Mouse (Mus musculus): ENCODE measurements around the gene Kif21b.

Kif21b gene

GRCm38 (mm10) chr1:136130951-136131558 is at the start of gene Kif21b:
Kif21b (plus strand) TSS chr1:136131389.
- DNase-seq (ENCODE audit: low spot score in 2 of 2), result peak; percentile 81 to 83

GRCm38 (mm10) chr1:136085988-136086685 is 45.1 kb upstream of the Kif21b start:
- no peak for DNase-seq (ENCODE audit: low spot score in 2 of 2)

- no peak for DNase-seq (ENCODE audit: low spot score in 2 of 2)
Measured at GRCm38 (mm10) chr1:136089368-136090165, 41.6 kb upstream of the Kif21b start.

- no peak for DNase-seq (ENCODE audit: low spot score in 2 of 2)
Measured at GRCm38 (mm10) chr1:136093726-136094125, 37.5 kb upstream of the Kif21b start.

GRCm38 (mm10) chr1:136094807-136095206 is 36.4 kb upstream of the Kif21b start:
- DNase-seq (ENCODE audit: low spot score in 2 of 2), result peak in 1 of 2 experiments; percentile 59

GRCm38 (mm10) chr1:136102094-136102493 is 29.1 kb upstream of the Kif21b start:
- no peak for DNase-seq (ENCODE audit: low spot score in 2 of 2)

GRCm38 (mm10) chr1:136102551-136102950 is 28.6 kb upstream of the Kif21b start:
- no peak for DNase-seq (ENCODE audit: low spot score in 2 of 2)

GRCm38 (mm10) chr1:136102981-136103380 is 28.2 kb upstream of the Kif21b start:
- no peak for DNase-seq (ENCODE audit: low spot score in 2 of 2)

- no peak for DNase-seq (ENCODE audit: low spot score in 2 of 2)
Measured at GRCm38 (mm10) chr1:136103696-136104095, 27.5 kb upstream of the Kif21b start.

- DNase-seq (ENCODE audit: low spot score in 2 of 2), result no peak
Measured at GRCm38 (mm10) chr1:136104741-136105140, 26.4 kb upstream of the Kif21b start.

- no peak for DNase-seq (ENCODE audit: low spot score in 2 of 2)
Measured at GRCm38 (mm10) chr1:136109464-136109863, 21.7 kb upstream of the Kif21b start.

- no peak for DNase-seq (ENCODE audit: low spot score in 2 of 2)
Measured at GRCm38 (mm10) chr1:136116183-136116582, 15.0 kb upstream of the Kif21b start.

GRCm38 (mm10) chr1:136117069-136117468 is 14.1 kb upstream of the Kif21b start:
- no peak for DNase-seq (ENCODE audit: low spot score in 2 of 2)

GRCm38 (mm10) chr1:136118875-136119274 is 12.3 kb upstream of the Kif21b start:
- no peak for DNase-seq (ENCODE audit: low spot score in 2 of 2)

GRCm38 (mm10) chr1:136119571-136120262 is 11.5 kb upstream of the Kif21b start:
- DNase-seq (ENCODE audit: low spot score in 2 of 2), result no peak

- DNase-seq (ENCODE audit: low spot score in 2 of 2), result no peak
Measured at GRCm38 (mm10) chr1:136120263-136120603, 11.0 kb upstream of the Kif21b start.

GRCm38 (mm10) chr1:136120785-136121184 is 10.4 kb upstream of the Kif21b start:
- DNase-seq (ENCODE audit: low spot score in 2 of 2), result no peak

GRCm38 (mm10) chr1:136122030-136122429 is 9.2 kb upstream of the Kif21b start:
- no peak for DNase-seq (ENCODE audit: low spot score in 2 of 2)

- no peak for DNase-seq (ENCODE audit: low spot score in 2 of 2)
Measured at GRCm38 (mm10) chr1:136126159-136126765, 4.9 kb upstream of the Kif21b start.

GRCm38 (mm10) chr1:136126895-136127294 is 4.3 kb upstream of the Kif21b start:
- no peak for DNase-seq (ENCODE audit: low spot score in 2 of 2)

GRCm38 (mm10) chr1:136127856-136128255 is 3.3 kb upstream of the Kif21b start:
- no peak for DNase-seq (ENCODE audit: low spot score in 2 of 2)

- no peak for DNase-seq (ENCODE audit: low spot score in 2 of 2)
Measured at GRCm38 (mm10) chr1:136128416-136128815, 2.8 kb upstream of the Kif21b start.
